ENCODE assay signal across 9 mouse cellular contexts in genomic region chr12:24948344-24948743, GRCm38 (mm10). TPM values are rescaled to one million over a fixed set of nuclear protein-coding genes. Genes with fewer than 3 reads are reported as not detected.
DNase-seq lines count a peak whose midpoint lies in the region; ATAC-seq lines count a peak whose summit lies in the region.
"Had no signal": no experiment of that assay in that cellular context is flagged by ENCODE, and none has a peak within 500 bp of the region (broad histone marks: within the 10 kb centered on the region; RNA-seq: fewer than 3 reads in every experiment).

No protein-coding gene starts in this region.

- no peak overlapping the region for H3K27ac ChIP-seq in hindbrain, embryonic 10.5 days
- no peak overlapping the region for H3K27ac ChIP-seq in hindbrain, embryonic 16.5 days (ENCODE audit: low read depth, low read length)
- H3K27ac ChIP-seq: embryonic facial prominence, embryonic 13.5 days had no signal

- H3K4me1 ChIP-seq in hindbrain, embryonic 10.5 days (replicated peaks), result no peaks in the 10 kb centered on the region
- H3K4me1 ChIP-seq in hindbrain, embryonic 16.5 days (ENCODE audit: control insufficient read depth, insufficient read depth, low read depth, low read length), result no peaks in the 10 kb centered on the region
- H3K4me1 ChIP-seq: embryonic facial prominence, embryonic 13.5 days had no signal

- no peak for ATAC-seq in hindbrain, embryonic 16.5 days

- no peak overlapping the region for H3K4me3 ChIP-seq in hindbrain, embryonic 10.5 days
- no peak overlapping the region for H3K4me3 ChIP-seq in hindbrain, embryonic 16.5 days (ENCODE audit: low read length)
- H3K4me3 ChIP-seq: embryonic facial prominence, embryonic 13.5 days had no signal

- 0 out of 2 replicates have a peak, but pooled peaks cover 4% of the 10 kb centered on the region for H3K9me3 ChIP-seq in hindbrain, embryonic 10.5 days
- no peaks in the 10 kb centered on the region for H3K9me3 ChIP-seq in hindbrain, embryonic 16.5 days (ENCODE audit: control insufficient read depth, low read length)
- H3K9me3 ChIP-seq: embryonic facial prominence, embryonic 13.5 days had no signal

- H3K4me2 ChIP-seq in hindbrain, embryonic 16.5 days (ENCODE audit: low read length), result no peak overlapping the region
- H3K4me2 ChIP-seq: embryonic facial prominence, embryonic 13.5 days had no signal

- intact Hi-C loops in heart, postnatal 14 days (cut with DNase I), result loop anchor here (1.0 to 2.0 kb wide), 2 partner anchors 116 to 238 kb away; no protein-coding TSS in a partner anchor
- intact Hi-C loops in left cerebral cortex, postnatal 25 days (cut with DNase I), result loop anchor here (1.0 to 10.0 kb wide), 2 partner anchors 114 to 240 kb away; partner anchors contain the start of genes Mboat2 and Rrm2

- 56% methylated on average over 3 of the region's 3 CpGs for WGBS in hindbrain, embryonic 10.5 days
- WGBS in hindbrain, embryonic 16.5 days, result 62% methylated on average over 3 of the region's 3 CpGs

- no peak overlapping the region for H3K9ac ChIP-seq in hindbrain, embryonic 16.5 days (ENCODE audit: low read depth, low read length)
- H3K9ac ChIP-seq: embryonic facial prominence, embryonic 13.5 days had no signal

- H3K36me3 ChIP-seq in hindbrain, embryonic 10.5 days, result peaks cover 85% of the 10 kb centered on the region
- H3K36me3 ChIP-seq in hindbrain, embryonic 16.5 days (ENCODE audit: control insufficient read depth, insufficient read depth, low read length), result peaks cover 11% of the 10 kb centered on the region; the same call in 1 of the 2 replicates

- peak; percentile 26 for DNase-seq in hindbrain, embryonic 10.5 days (ENCODE audit: low spot score)
- peak; percentile 32 for DNase-seq in ES-CJ7 (ENCODE audit: low read depth, low spot score)
- peak; percentile 62 for DNase-seq in cerebellum, adult 9-10 months
- peak; percentile 33 to 53 for DNase-seq in heart, postnatal 14 days
- DNase-seq in left cerebral cortex, postnatal 25 days (ENCODE audit: low spot score in 2 of 2), result peak; percentile 45 to 54
- DNase-seq in skeletal muscle tissue, adult 2 months (ENCODE audit: low read depth, low spot score), result peak; percentile 44
- no peak for DNase-seq in gastrocnemius, adult 8-10 months (ENCODE audit: low spot score in 2 of 2)

- no peaks in the 10 kb centered on the region for H3K27me3 ChIP-seq in hindbrain, embryonic 10.5 days (ENCODE audit: insufficient read depth, poor library complexity, severe bottlenecking)
- no peaks in the 10 kb centered on the region for H3K27me3 ChIP-seq in hindbrain, embryonic 16.5 days (replicated peaks; ENCODE audit: control insufficient read depth, insufficient read depth, low read length)
- H3K27me3 ChIP-seq: embryonic facial prominence, embryonic 13.5 days had no signal

RNA-seq across cellular contexts. Expression of gene Kidins220, which starts 26.4 kb away (rescaled TPM):
- 24.8 and 38.1 TPM in 2 replicates for polyA plus RNA-seq in hindbrain, embryonic 10.5 days (2016; fragmentation: Nextera tagmentation; extraction: Ambion mirVana)
- polyA plus RNA-seq in hindbrain, embryonic 16.5 days (2015; fragmentation: Nextera tagmentation; extraction: Ambion mirVana), result 114 and 142 TPM in 2 replicates
- 100 to 1,000 TPM in 1 of 2 experiments, 10 to 100 TPM in 1; 91.8 to 102 TPM for total RNA-seq in heart, postnatal 14 days (2021)
- 100 to 1,000 TPM; 286 to 300 TPM for total RNA-seq in left cerebral cortex, postnatal 25 days (2021)
- 10 to 100 TPM; 43.2 to 50.6 (median 45.3) TPM for total RNA-seq in gastrocnemius, adult 8-10 months (2022)

Comparison
In these comparisons a context has a peak if more than half of its experiments do, and no peak if none do; other contexts are left out.
1. DNase-seq: peak in hindbrain, embryonic 10.5 days (single experiment), ES-CJ7 (single experiment), cerebellum, adult 9-10 months (single experiment), heart, postnatal 14 days (2 of 2), left cerebral cortex, postnatal 25 days (2 of 2) and skeletal muscle tissue, adult 2 months (single experiment); none in gastrocnemius, adult 8-10 months (0 of 2).